Mouse (Mus musculus): Measurements from ENCODE around the gene Kdm6b. TPM values are rescaled to one million over a fixed set of nuclear protein-coding genes. Genes with fewer than 3 reads are reported as not detected.

Gene Kdm6b
- total RNA-seq (2017) = 14.3 to 27.5 TPM (median 16.8 TPM) in 3 replicates

DNA sequence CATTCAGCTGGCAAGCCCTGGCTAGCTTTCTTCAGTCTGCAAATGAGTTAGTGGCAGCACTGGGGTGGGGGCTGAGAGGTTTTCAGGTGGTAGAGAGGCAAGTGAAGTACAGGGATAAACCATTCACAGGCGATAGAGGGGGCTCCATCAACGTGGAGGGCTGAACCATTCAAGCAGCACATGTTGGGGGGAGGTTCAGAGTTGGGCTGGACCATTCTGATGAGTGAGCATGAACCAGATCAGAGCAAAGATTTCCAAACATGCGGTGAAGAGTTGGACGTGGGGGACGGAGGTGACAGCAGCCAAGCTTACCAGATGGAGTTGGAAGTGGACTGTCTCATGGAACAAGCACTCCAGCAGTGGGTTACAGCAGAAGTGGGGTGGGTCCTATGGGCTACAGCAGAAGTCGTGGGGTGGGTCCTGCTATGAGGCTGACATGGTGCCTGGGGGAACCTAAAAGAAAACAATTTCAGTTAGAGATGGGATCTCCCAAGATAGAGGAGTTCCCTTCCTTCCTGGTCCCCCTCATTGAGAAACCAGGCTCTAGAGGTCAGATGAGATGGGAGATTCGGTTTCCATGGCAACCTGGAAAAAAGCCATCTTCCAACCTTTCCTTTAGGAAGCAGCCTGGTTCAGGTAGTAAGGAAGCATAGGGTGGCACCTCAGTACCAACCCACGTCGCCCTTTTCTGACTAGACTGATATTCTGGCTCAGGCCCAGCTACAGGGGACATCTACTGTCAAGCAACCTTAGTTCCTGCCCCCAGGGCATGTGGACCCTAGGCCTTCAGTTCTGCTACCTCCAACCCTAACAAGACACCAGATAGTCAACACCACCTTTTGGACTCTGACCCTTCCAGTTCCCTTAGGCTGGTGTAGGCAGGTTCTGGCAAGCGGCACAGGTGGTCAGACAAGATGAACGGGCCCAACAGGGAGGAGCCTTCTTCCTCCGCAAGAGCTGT is at the start of gene Kdm6b:
Kdm6b (minus strand) TSS at position 455 of the 961 bp plus-strand sequence.
- no peak for ATAC-seq (replicated peaks; ENCODE audit: insufficient number of reproducible peaks, low FRiP score, low TSS enrichment, poor library complexity, severe bottlenecking)

DNA sequence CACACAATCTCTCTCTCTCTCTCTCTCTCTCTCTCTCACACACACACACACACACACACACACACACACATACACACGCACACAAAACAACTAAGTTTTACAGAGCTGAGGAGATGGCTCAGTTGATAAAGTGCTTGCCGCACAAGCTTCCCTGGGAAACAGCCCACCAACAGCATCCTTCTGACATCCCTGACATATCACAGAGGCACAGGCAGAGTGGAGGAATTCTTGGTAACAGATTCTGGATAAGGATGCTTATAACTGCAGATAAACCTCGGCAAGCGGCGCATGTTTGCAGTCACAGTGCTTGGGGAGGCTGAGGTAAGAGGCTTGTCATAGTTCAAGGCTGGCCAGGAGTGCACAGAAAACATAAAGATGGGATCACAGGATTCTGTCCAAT is 48.1 kb upstream of the Kdm6b start:
- no peak for ATAC-seq (replicated peaks; ENCODE audit: insufficient number of reproducible peaks, low FRiP score, low TSS enrichment, poor library complexity, severe bottlenecking)

DNA sequence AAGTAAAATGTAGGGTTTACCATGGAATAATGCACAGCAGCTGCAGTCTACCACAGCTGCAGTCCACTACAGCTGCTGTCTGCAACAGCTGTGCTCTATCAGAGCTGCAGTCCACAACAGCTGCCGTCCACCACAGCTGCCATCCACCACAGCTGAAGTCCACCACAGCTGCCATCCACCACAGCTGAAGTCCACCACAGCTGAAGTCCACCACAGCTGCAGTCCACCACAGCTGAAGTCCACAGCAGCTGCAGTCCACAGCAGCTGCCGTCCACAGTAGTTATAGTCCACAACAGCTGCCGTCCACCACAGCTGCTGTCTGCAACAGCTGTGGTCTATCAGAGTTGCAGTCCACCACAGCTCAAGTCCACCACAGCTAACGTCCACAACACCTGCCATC is 46.4 kb upstream of the Kdm6b start:
- no peak for ATAC-seq (replicated peaks; ENCODE audit: insufficient number of reproducible peaks, low FRiP score, low TSS enrichment, poor library complexity, severe bottlenecking)

DNA sequence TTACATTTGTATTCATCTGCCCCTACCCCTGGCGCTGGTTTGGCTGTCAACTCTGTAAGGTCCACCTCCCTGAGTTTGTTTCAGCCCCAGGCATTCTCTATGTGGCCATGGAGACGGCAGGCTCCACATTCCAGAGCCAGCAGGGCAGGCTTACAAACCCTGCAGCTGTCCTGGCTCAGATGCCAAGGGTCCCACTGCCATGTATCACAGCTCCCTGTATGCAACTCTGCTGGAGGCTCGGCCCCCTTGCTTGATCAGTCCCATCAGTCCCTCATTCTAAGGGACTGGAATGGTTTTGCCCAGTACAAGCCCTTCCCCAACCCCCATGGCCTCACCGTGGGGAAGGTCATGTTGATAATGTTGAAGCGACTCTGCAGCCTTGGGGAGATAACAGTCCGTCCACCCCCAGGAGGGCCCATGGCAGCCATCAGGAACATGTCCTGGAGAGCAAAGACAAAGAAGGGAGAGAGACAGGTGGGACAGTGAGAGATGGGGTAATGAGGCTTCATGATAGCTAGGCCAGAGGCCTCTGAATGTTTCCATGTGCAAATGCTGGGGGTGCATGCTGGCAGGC is 43.6 kb upstream of the Kdm6b start:
- ATAC-seq (replicated peaks; ENCODE audit: insufficient number of reproducible peaks, low FRiP score, low TSS enrichment, poor library complexity, severe bottlenecking) = no peak

DNA sequence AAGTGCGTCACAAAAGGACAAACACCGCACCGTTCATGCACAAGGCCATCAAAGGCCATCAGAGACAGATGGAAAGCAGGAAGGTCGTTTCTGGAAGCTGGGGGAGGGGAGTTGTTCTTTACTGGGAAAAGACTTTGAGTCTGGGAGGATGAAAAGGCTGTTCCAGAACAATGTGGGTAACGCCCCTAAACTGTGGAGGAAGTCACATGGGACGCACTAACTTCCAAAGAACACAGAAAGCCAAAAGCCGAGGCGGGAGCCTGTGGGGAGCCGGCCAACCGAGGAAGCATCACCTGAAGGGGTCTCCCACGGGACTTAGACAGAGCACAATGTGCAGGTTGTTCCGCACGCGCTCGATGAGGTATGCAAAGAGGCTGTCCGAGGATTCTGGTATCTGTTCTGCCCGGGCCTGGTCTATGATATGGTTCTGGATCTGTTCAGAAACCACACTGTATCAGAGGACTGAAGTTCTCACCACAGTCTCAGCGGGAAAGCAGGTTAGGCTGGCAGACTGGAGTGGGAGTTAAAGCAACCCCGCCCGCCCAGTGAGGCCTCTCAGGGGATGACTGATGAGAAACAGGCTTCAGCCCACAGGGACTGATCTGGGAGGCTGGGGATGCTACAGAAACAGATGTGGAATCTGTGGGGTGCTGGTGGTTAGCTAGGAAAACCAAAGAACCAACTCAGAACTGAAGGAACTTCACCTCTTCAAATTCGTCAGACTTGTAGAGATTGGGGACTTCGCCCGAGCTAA is 38.8 kb upstream of the Kdm6b start:
- no peak for ATAC-seq (replicated peaks; ENCODE audit: insufficient number of reproducible peaks, low FRiP score, low TSS enrichment, poor library complexity, severe bottlenecking)

DNA sequence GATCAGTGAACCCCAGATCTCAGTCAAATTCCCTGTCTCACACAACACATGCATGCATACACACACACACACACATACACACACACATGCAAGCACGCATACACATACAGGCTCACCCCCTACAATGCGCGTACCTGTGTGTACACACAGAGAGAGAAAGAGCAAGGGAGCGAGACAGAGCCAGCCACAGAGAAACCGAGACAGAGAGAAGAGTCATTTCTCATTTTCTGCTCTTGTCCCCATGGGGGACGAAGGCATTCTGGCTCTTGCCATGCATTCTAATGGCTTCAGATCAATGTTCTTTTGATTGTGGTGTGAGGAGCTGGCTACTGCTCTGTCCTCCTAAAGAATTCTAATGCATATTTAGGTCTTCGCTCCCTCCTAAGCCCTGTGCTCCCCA is 33.8 kb upstream of the Kdm6b start:
- no peak for ATAC-seq (replicated peaks; ENCODE audit: insufficient number of reproducible peaks, low FRiP score, low TSS enrichment, poor library complexity, severe bottlenecking)

DNA sequence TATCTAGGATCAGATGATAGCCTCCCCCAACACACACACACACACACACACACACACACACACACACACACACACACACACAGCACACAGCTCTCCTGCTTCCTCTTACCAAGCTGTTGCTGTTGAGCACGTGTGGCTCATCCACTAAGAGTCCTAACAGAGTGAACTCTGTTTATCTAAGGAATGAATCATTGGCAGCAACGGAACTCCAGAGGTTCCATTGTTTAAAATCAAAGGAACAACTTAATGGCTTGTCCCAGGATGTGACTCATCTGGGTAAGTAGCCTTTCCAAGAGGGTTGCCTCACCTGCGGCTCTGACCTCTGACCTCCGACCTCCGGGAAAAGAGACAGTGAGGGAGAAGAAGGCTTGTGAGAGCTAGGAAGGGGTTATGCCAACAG is 29.9 kb upstream of the Kdm6b start:
- no peak for ATAC-seq (replicated peaks; ENCODE audit: insufficient number of reproducible peaks, low FRiP score, low TSS enrichment, poor library complexity, severe bottlenecking)

DNA sequence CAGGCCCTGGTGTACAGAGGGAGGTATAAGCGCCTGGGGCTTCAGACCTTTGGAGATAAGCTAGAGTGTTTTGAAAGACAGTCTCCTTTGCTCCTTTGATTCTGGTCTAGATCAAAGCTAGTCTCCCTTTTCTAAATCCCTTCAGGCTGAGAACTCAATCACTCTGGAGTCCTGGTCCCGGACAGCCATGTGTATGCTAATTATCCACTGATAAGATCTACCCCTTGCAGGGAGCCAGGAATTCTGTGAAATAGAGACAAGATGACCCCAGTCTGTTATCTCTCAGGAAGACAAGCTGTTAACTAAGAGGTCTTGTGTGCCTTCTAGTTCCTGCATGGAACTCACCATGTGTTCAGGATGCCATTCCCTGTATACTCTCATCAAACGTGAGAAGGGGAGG is 23.8 kb upstream of the Kdm6b start:
- no peak for ATAC-seq (replicated peaks; ENCODE audit: insufficient number of reproducible peaks, low FRiP score, low TSS enrichment, poor library complexity, severe bottlenecking)

DNA sequence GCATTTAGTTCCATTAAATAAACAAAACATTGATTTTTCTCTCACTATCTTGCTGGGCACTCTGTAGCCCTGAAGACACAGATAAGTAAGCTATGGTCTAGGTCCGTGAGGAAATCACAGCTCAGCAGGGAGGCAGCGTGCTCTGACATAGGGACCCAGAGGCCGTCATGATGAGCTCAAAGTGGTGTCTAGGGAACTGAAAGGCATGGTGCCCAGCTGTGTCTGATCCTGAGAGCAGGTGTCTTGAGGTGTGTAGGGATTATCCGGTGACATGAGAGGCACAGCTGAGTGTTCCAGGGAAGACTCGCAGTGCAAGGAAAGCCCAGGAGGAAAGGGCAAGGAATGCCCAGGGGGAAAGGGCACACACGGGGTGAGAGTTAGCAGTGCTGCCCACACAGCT is 19.7 kb upstream of the Kdm6b start:
- ATAC-seq (replicated peaks; ENCODE audit: insufficient number of reproducible peaks, low FRiP score, low TSS enrichment, poor library complexity, severe bottlenecking) = no peak

DNA sequence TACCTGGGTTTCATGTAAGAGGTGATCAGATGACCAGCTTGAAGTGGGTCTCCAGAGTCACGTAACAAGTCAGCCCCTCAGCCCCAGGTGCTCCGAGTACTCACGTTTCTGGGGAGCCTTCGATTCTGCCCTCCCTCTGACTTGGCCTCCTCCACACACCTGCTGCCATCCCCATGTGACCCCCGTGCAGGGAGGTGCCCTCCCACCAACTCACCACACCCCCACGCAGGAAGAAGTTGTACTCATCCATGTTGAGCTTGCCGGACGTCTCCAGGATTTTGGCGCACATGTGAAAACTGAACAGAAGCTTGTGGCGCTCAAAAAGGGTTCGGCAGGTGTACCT is 19.1 kb upstream of the Kdm6b start:
- ATAC-seq (replicated peaks; ENCODE audit: insufficient number of reproducible peaks, low FRiP score, low TSS enrichment, poor library complexity, severe bottlenecking) = no peak

DNA sequence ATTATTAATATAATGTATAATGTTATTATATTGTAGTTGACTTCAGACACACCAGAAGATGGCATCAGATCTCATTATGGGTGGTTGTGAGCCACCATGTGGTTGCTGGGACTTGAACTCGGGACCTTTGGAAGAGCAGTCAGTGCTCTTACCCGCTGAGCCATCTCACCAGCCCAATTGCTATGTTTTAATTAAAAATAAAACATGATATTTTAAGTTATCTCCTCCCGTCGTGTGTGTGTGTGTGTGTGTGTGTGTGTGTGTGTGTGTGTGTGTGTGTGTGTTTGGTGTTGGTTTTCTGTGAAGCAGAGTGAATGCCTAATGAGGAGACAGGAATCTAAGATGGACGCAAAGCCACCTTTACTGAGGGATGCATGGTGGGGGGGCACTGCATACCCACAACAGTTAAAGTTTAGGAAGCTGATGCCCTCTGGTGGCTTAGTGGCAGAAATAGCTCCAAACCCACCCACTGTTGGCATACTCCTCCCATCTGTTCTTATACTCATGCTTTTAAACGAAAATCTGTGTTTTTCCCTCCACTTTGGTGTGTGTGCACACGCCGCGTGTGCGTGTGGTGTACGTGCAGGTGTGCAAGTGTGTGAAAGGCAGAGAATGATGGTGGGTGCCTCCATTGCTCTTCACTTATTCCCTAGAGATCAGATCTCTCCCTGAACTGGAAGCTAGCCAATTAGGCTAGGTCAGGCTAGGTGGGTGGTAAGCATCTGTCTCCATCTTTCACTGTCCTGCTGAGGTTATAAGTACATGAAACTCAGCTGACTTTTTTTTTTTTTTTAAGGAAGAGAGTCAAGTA is 18.6 kb upstream of the Kdm6b start:
- ATAC-seq (replicated peaks; ENCODE audit: insufficient number of reproducible peaks, low FRiP score, low TSS enrichment, poor library complexity, severe bottlenecking) = peak; percentile 87

DNA sequence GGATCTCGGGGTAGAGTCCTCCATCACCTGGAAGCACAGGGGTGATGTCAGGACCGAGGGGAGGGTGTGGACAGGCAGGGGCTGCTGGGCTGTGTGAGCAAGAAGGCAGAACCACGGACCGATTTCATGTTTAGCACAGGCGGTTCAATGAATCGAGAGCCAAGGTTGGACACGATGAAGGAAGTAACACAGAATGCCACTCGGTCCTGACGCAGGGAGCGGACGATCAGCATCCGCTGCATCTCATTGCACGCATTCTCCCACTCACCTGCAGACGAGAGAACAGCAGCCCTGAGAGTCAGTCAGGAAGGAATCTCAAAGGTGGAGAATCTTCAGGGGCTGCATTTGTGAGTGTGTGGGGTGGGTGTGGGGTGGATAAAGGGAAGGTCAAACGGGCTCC is 17.2 kb upstream of the Kdm6b start:
- ATAC-seq (replicated peaks; ENCODE audit: insufficient number of reproducible peaks, low FRiP score, low TSS enrichment, poor library complexity, severe bottlenecking) = no peak

DNA sequence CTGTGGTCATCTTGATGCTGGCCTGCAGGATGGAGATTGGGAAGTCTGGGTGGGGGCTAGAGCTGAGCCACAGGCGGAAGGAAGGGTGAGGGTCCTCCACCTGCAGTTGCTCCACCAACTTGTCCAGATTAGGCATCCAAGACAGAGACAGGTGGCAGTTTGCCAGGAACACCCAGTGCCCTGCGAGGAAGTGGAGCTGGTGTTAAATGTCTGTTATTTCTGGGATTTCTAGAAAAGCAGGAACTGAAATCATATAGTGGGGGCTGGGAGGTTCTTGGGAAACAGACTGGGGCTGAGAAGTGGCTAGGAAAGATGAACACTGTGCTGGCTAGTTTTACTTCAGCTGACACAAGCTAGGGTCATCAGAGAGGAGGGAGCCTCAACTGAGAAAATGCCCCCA is 15.8 kb upstream of the Kdm6b start:
- peak; percentile 32; the same call in 1 of the 2 replicates for ATAC-seq (replicated peaks; ENCODE audit: insufficient number of reproducible peaks, low FRiP score, low TSS enrichment, poor library complexity, severe bottlenecking)

DNA sequence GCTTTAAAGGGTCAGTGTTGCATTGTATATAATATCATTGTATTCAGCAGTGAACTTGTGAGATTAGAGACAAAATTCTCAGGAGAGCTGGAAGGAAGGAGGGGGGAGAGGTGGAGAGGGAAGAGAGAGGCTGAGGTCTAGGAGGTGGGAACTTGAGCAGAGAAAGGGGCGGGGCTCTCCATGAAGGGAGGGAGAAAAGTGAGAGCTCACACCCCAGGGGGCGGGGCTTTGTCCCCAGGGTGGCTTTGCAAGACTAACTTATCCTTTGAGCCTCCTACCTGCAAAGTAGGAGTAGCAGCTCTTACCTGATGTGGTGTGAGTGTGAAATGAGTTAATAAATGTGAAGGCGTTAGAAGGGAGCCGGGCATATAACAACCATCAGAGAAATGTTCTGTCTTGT is 15.3 kb upstream of the Kdm6b start:
- no peak for ATAC-seq (replicated peaks; ENCODE audit: insufficient number of reproducible peaks, low FRiP score, low TSS enrichment, poor library complexity, severe bottlenecking)

DNA sequence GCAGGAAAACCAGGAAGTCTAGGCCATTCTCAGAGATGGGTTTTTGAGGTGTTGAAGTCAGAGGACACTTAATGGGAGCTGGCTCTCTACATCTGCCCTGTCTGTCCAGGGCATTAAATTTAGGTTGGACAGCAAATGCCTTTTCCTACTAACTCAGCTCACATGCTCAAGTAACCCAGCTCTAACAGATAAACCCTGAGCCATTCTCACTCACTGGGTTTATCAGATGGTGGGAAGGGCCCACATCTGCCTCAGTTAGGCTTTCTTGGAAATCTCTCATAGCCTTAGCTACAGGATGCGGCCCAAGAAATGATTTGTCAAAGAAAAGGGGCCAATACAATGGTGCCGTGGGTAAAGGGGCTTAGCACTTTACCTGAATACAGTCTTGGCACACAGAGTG is 12.8 kb upstream of the Kdm6b start:
- no peak for ATAC-seq (replicated peaks; ENCODE audit: insufficient number of reproducible peaks, low FRiP score, low TSS enrichment, poor library complexity, severe bottlenecking)

DNA sequence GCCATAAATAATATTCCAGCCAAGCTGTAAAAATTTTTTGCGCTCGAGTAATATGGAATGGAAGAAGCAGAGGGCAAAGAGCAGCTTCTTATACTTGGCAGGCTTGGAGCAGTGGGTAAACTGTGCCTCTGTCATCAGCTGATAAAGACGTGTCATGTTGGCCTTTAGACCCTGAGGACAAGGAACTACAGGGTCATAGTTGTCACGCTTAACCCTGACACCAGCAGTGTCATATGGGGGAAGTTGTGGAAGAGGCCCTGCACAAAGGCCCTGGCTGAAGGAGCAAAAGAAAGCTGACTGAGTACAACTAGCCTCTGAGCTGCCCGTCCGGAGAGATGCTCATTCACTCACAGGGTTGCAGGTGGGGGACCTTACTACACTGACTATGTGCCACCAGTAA is 10.4 kb upstream of the Kdm6b start:
- peak; percentile 55 for ATAC-seq (replicated peaks; ENCODE audit: insufficient number of reproducible peaks, low FRiP score, low TSS enrichment, poor library complexity, severe bottlenecking)

DNA sequence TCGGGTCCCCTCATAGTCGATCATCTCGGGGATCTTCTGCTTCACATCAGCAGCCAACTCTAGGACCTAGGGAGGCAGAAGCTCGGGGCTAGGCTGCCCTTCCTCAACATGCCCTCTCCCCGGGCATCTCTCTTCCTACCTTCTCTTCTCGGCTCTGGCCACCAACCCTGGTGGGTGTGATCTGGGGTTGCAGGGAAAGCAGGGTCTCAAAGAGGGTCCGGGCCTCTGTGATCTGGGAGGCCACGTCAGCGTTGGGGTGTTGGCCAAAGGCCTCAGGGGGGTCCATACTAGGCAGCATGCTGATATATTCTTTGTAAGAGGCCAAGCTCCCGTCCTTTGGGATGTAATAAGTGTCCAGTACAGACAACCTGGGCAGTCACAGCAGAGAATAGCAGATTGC is 9.4 kb upstream of the Kdm6b start:
- ATAC-seq (replicated peaks; ENCODE audit: insufficient number of reproducible peaks, low FRiP score, low TSS enrichment, poor library complexity, severe bottlenecking) = no peak

DNA sequence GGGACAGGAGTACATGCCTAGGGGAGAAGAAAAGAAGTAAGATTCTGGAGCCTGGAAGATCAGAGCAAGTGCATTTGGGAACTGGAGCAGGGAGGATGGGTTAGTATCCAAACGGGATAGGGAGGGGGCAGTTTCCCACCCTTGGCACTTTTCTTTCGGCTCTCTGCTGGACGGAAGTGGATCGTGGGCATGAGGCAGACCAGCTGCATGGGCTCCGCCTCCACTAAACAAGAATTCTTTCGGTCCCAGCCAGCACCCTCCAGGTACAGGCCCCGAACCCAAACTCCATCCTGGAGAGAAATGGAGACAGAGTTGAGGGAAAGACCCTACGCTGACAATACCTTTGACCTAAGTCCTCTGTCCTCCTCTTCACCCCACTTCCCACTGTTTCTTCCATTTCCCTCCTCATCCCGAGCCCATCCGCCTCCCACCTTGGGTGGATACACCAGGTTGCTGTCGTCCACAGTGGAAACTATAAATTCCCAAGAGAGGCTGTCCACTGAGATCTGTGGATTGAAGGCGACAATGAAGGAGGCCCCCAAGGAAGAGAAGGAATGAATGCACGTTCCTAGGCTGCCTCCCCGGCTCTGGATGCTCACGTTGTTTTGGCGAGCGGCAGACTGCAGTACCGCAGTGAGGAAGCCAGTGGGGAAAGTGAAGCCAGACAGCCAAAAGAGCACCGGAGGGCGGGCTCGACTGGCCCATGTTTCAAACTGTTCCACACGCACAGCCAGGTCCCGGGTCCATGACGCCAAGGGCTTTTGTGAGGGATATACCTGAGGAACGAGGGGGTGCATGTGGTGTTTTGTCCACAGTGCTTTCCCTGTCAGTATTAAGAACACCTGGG is 7.9 kb upstream of the Kdm6b start:
- no peak for ATAC-seq (replicated peaks; ENCODE audit: insufficient number of reproducible peaks, low FRiP score, low TSS enrichment, poor library complexity, severe bottlenecking)
